Mouse (Mus musculus): ENCODE measurements around the gene Slc39a8. TPM values are rescaled to one million over a fixed set of nuclear protein-coding genes. Genes with fewer than 3 reads are reported as not detected.
A peak's percentile ranks its signal among the peaks of the same experiment; 100 is the strongest.

Gene Slc39a8
- polyA plus RNA-seq, 1 experiment from 2014 or later: 13.3 TPM

DNA sequence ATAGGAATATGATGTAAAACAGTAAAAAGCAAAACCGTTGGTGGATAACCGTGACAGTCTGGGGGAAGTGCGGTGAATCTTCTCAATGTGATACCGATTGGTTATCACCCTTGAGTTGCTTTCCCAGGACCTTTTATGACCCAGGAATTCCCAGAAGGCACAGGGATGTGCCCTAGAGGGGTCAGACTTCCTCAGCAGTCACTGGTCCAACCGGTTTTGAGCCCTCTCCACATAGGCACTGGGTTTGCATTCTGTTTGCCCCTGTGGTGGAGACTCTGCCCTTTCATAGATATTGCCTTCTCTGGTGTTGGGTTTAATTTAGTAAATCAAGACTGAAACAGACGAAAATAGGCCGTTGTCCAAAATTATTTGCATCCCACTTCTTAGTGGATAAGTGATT is 20.8 kb downstream of the Slc39a8 start:
- Histone ChIP-seq H3K4me3 (no peak overlapping the region), H3K9me3 (no peaks in the 10 kb centered on the region), H3K4me1 (peaks cover 28% of the 10 kb centered on the region), H3K36me3 (no peaks in the 10 kb centered on the region), H3K27me3 (replicated peaks) (no peaks in the 10 kb centered on the region), H3K9ac (no peak overlapping the region), H3K4me2 (no peak overlapping the region), H3K27ac (replicated peaks) (no peak overlapping the region)
- WGBS: 73% methylated on average over 7 of the region's 7 CpGs
- no peak for ATAC-seq (ENCODE audit: extremely low read depth, insufficient number of reproducible peaks, low FRiP score, low TSS enrichment)

DNA sequence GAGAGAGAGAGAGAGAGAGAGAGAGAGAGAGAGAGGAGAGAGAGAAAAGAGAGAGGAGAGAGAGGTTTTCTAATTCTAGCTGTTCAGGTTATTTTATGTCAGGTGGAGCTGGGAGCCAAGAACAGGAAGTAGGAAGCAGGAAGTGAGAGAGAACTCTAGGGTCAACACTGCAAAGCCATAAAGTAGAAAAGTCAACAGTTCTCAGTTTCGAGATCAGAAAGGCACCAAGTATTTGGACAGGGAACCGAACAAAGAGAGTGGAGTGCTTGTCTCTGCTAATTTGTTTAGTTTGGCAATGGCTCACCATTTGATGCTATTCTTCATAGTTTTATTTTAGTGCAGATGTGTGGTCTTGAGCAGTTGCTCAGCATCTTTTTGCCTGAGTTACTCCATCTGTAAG is 26.5 kb downstream of the Slc39a8 start:
- H3K27me3 ChIP-seq (replicated peaks): no peaks in the 10 kb centered on the region
- H3K27ac ChIP-seq (replicated peaks): no peak overlapping the region
- H3K4me1 ChIP-seq: peaks cover 23% of the 10 kb centered on the region
- ATAC-seq (ENCODE audit: extremely low read depth, insufficient number of reproducible peaks, low FRiP score, low TSS enrichment): no peak
- H3K4me3 ChIP-seq: no peak overlapping the region
- no peak overlapping the region for H3K9ac ChIP-seq
- no peaks in the 10 kb centered on the region for H3K36me3 ChIP-seq
- H3K4me2 ChIP-seq: no peak overlapping the region
- 67% methylated on average over 2 of the region's 2 CpGs for WGBS
- H3K9me3 ChIP-seq: no peaks in the 10 kb centered on the region

DNA sequence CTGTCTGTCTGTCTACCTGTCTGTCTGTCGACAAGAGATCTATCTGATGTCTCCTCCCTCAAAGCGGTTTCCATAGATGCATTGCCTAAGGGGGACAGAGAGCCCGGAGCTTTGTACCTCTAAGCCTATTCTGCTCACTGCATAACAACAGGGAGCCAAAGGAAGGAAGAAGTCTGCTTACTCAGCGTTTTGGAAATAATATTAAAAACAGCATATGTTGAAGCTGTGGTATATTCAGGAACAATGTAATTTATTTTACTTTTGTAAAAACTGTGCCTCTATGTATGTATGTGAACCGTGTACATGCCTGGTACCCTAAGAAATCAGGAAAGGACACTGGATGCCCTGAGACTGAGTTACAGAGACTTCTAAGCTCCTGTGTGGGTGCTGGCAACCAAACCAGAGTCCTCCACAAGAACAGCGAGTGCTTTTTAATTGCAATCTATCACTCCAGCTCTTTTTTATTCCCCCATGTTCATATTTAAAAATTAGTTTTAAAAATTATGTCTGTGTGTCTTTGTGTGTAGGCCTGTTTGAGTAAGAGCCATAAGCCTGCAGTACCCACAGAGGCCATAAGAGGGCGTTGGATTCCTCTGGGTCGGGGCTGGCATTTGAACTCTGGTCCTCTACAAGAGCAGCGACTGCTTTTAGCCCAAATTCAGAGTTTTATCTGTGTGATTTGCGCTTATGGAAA is 28.7 kb downstream of the Slc39a8 start:
- WGBS: 73% methylated on average over 10 of the region's 10 CpGs
- H3K27ac ChIP-seq (replicated peaks): no peak overlapping the region
- ATAC-seq (ENCODE audit: extremely low read depth, insufficient number of reproducible peaks, low FRiP score, low TSS enrichment): no peak

DNA sequence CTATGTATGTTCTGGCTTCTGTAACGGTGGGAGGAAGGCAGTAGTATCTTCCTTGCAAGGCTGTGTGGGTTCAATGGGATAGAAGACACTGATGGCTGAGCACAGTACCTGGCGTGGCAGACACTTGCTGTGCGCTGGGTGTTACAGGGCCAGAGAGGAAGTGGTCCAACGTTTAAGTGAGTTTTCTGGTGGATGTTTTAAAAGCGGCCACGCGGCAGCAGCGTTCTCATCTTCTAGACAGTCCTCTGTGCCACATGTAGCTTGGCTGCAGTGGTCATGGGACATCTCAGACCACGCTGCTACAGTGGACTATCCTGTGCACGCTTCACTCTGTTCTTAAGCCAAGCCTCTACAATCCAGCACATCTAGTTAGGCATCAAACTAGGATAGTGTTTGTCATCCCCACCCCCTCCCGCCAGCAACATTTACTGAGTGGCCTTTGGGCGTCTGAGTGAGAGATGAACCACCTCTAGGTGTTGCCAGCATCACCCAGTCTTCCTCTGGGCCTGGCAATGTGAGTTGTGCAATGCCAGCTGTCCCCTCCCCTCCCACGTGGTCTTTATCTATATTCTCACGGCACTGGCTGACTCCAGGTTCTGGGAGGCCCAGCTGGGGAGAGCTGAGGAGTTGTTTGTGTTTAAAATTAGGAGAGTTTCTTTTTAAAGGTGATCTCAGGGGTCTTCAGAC is 29.4 kb downstream of the Slc39a8 start:
- H3K9ac ChIP-seq: no peak overlapping the region
- WGBS: 73% methylated on average over 14 of the region's 14 CpGs
- no peak overlapping the region; the same call in 1 of the 2 replicates for H3K27ac ChIP-seq (replicated peaks)
- peaks cover 4% of the 10 kb centered on the region; the same call in 1 of the 2 replicates for H3K36me3 ChIP-seq
- H3K4me3 ChIP-seq: no peak overlapping the region
- no peak for ATAC-seq (ENCODE audit: extremely low read depth, insufficient number of reproducible peaks, low FRiP score, low TSS enrichment)
- peaks cover 23% of the 10 kb centered on the region for H3K4me1 ChIP-seq
- no peaks in the 10 kb centered on the region for H3K27me3 ChIP-seq (replicated peaks)
- no peaks in the 10 kb centered on the region for H3K9me3 ChIP-seq
- peak overlapping the region; percentile 33; the same call in 1 of the 2 replicates for H3K4me2 ChIP-seq

More for the DNA sequence above, 28.7 kb downstream of the Slc39a8 start:
- no peak overlapping the region for H3K4me3 ChIP-seq
- no peak overlapping the region for H3K4me2 ChIP-seq
- H3K9me3 ChIP-seq: no peaks in the 10 kb centered on the region
- no peak overlapping the region for H3K9ac ChIP-seq
- H3K4me1 ChIP-seq: peaks cover 23% of the 10 kb centered on the region
- no peaks in the 10 kb centered on the region for H3K27me3 ChIP-seq (replicated peaks)
- peaks cover under 1% of the 10 kb centered on the region; the same call in 1 of the 2 replicates for H3K36me3 ChIP-seq

DNA sequence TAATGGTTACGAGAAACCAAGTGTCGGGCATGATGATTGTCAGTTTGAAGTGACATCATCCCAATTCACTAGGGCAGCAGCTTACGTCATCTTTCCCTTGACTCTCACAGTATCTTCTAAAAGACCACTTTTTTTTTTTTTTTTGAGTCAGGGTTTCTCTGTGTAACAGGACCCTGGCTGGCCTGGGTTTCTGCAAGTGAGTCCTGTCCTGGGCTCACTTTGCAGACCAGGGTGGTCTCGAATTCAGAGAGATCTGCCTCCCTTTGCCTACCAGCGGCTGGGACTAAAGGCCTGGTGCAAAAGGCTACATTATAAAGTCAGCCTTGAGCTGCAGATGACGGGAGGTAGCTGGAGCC is 29.9 kb downstream of the Slc39a8 start:
- Histone ChIP-seq H3K27ac (replicated peaks) (peak overlapping the region; percentile 36; the same call in 1 of the 2 replicates), H3K36me3 (peaks cover 5% of the 10 kb centered on the region; the same call in 1 of the 2 replicates), H3K4me3 (no peak overlapping the region), H3K9ac (no peak overlapping the region; the same call in 1 of the 2 replicates), H3K9me3 (no peaks in the 10 kb centered on the region), H3K27me3 (replicated peaks) (no peaks in the 10 kb centered on the region), H3K4me2 (peak overlapping the region; percentile 33; the same call in 1 of the 2 replicates), H3K4me1 (peaks cover 23% of the 10 kb centered on the region)
- 48% methylated on average over 6 of the region's 6 CpGs for WGBS
- ATAC-seq (ENCODE audit: extremely low read depth, insufficient number of reproducible peaks, low FRiP score, low TSS enrichment): no peak

DNA sequence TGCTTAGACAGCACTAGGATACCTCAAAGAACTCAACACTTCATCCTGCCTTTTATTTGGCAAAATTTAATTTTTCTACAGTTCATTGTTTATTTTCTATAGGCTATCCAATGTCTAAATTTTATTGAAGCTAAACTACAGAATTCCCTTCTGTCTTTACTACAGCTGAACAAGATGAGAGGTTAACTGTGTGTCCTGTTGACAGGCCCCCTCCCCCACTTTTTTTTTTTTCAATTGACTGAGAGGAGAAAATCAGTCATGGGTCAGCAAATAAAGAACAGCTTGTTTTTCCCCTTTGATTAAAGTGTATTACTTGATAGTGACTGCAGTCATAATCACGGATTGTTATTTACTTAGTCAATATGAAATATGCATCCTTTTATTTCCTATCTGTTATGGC is 31.2 kb downstream of the Slc39a8 start:
- ATAC-seq (ENCODE audit: extremely low read depth, insufficient number of reproducible peaks, low FRiP score, low TSS enrichment): no peak
- no peak overlapping the region for H3K27ac ChIP-seq (replicated peaks)
- no peaks in the 10 kb centered on the region for H3K27me3 ChIP-seq (replicated peaks)
- no peak overlapping the region for H3K9ac ChIP-seq
- WGBS: 71% methylated on average over 1 of the region's 1 CpGs
- H3K4me3 ChIP-seq: no peak overlapping the region
- peaks cover 6% of the 10 kb centered on the region; the same call in 1 of the 2 replicates for H3K36me3 ChIP-seq
- no peaks in the 10 kb centered on the region for H3K9me3 ChIP-seq
- H3K4me2 ChIP-seq: no peak overlapping the region
- H3K4me1 ChIP-seq: peaks cover 23% of the 10 kb centered on the region

DNA sequence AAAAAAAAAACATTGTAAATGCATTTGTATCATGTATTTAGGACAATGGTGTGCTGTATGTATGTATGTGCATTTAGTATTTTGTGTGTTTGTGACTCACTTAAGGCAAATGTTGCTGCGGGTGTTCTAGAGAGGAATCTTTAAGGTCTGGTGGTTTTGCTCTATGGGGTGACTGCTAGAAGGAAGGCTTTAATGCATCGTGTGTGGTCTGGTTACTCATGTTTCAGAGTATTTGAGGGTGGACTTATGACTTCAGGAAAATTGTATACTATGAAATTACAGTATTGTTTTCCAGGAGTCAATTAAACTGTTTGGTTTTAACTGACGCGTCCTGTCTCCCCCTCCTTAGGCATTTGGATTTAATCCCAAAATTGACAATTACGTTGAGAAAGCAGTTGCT is 32.1 kb downstream of the Slc39a8 start:
- peaks cover 6% of the 10 kb centered on the region; the same call in 1 of the 2 replicates for H3K36me3 ChIP-seq
- no peaks in the 10 kb centered on the region for H3K27me3 ChIP-seq (replicated peaks)
- no peak overlapping the region for H3K9ac ChIP-seq
- no peak overlapping the region for H3K27ac ChIP-seq (replicated peaks)
- peaks cover 23% of the 10 kb centered on the region for H3K4me1 ChIP-seq
- WGBS: 78% methylated on average over 5 of the region's 5 CpGs
- ATAC-seq (ENCODE audit: extremely low read depth, insufficient number of reproducible peaks, low FRiP score, low TSS enrichment): no peak
- no peaks in the 10 kb centered on the region for H3K9me3 ChIP-seq
- no peak overlapping the region for H3K4me2 ChIP-seq
- no peak overlapping the region for H3K4me3 ChIP-seq

DNA sequence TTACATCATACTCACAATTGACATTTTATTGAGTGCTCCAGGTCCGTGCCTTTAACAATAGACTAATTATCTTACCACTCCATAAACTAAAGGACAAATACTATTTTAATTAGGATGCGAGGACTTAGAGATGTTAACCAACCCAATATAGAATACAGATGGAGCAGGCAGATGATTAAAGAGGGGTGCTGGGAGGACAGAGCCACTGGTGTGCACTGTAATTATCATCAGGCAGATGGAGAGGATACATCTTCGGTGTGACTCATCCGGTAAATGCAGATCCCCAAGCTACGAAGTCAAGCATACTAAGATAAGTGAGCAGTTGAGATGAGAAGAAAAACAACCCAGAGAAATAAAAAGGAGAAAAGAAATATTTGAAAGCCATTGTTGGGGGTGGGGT is 34.4 kb downstream of the Slc39a8 start:
- peaks cover 19% of the 10 kb centered on the region for H3K4me1 ChIP-seq
- WGBS: 87% methylated on average over 5 of the region's 5 CpGs

DNA sequence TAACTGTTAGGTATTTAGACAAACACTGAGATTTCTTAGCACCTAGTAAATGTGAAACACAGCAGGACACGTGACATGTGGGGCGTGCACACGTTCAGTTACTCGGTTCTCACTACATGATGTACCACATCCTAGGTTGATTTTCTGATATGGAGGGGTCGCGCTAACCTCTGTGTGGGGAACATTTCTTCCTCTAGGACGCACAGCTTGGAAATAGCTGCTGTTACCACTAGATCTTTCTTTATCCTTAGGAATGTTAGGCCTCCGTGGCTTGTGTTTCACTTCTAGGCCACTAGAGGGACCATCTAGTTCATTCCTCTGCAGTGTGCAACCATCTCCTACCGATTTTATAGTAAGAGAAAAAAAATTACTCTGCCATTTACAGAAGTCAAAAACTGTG is 37.7 kb downstream of the Slc39a8 start:
- no peaks in the 10 kb centered on the region for H3K9me3 ChIP-seq
- H3K4me2 ChIP-seq: no peak overlapping the region
- no peaks in the 10 kb centered on the region for H3K4me1 ChIP-seq
- WGBS: 47% methylated on average over 9 of the region's 9 CpGs
- ATAC-seq (ENCODE audit: extremely low read depth, insufficient number of reproducible peaks, low FRiP score, low TSS enrichment): no peak
- no peaks in the 10 kb centered on the region for H3K27me3 ChIP-seq (replicated peaks)
- peaks cover 6% of the 10 kb centered on the region; the same call in 1 of the 2 replicates for H3K36me3 ChIP-seq
- no peak overlapping the region for H3K27ac ChIP-seq (replicated peaks)
- no peak overlapping the region for H3K9ac ChIP-seq
- H3K4me3 ChIP-seq: no peak overlapping the region

More for the DNA sequence above, 34.4 kb downstream of the Slc39a8 start:
- H3K9ac ChIP-seq: no peak overlapping the region
- no peak overlapping the region for H3K27ac ChIP-seq (replicated peaks)
- no peaks in the 10 kb centered on the region for H3K27me3 ChIP-seq (replicated peaks)
- H3K36me3 ChIP-seq: peaks cover 6% of the 10 kb centered on the region; the same call in 1 of the 2 replicates
- no peak for ATAC-seq (ENCODE audit: extremely low read depth, insufficient number of reproducible peaks, low FRiP score, low TSS enrichment)
- no peak overlapping the region for H3K4me3 ChIP-seq
- no peaks in the 10 kb centered on the region for H3K9me3 ChIP-seq
- no peak overlapping the region for H3K4me2 ChIP-seq

DNA sequence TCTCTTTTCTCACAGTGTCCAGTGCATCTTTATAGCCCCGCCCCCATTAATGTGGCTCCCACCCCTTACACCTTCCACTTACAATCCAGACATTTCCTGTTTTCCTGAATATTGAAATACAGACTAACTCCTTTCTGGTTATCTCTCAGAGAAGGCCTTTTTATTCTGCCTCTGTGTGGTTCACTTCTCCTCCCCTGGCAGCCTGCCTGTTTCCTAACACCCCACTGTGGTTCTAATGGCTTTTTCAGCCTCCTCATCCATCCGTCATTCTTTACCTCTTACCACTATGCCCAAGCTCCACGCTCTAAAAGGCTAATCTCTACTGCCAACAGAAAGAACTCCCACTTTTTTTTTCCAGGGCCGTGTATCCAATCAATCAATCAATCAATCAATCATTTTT is 44.0 kb downstream of the Slc39a8 start:
- no peak overlapping the region for H3K4me3 ChIP-seq
- no peak overlapping the region for H3K9ac ChIP-seq
- no peaks in the 10 kb centered on the region for H3K4me1 ChIP-seq
- no peak for ATAC-seq (ENCODE audit: extremely low read depth, insufficient number of reproducible peaks, low FRiP score, low TSS enrichment)
- H3K9me3 ChIP-seq: no peaks in the 10 kb centered on the region
- no peak overlapping the region for H3K4me2 ChIP-seq
- H3K36me3 ChIP-seq: no peaks in the 10 kb centered on the region
- H3K27me3 ChIP-seq (replicated peaks): no peaks in the 10 kb centered on the region
- WGBS: 64% methylated on average over 4 of the region's 4 CpGs
- H3K27ac ChIP-seq (replicated peaks): no peak overlapping the region

DNA sequence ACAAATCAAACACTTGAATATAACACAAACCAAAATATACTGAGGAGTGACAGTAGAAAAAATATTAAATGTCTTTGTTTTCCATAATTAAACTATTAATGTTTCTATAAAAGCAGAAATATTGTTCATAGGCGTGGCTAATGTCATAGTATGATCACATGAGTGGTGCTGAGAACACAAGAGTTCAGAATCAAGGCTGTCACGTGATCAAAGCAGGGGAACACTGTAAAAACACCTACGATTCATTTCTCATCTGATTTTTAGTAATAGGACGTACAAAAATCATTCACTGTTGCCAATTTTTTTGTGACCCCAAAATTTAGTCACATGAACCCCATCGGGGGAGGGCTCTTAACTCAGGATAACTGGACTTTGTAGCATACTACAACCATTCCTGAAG is 47.2 kb downstream of the Slc39a8 start:
- ATAC-seq (ENCODE audit: extremely low read depth, insufficient number of reproducible peaks, low FRiP score, low TSS enrichment): no peak
- H3K4me1 ChIP-seq: no peaks in the 10 kb centered on the region
- no peak overlapping the region for H3K9ac ChIP-seq
- H3K4me3 ChIP-seq: no peak overlapping the region
- H3K4me2 ChIP-seq: no peak overlapping the region
- no peaks in the 10 kb centered on the region for H3K36me3 ChIP-seq
- 90% methylated on average over 5 of the region's 5 CpGs for WGBS
- no peaks in the 10 kb centered on the region for H3K9me3 ChIP-seq
- H3K27me3 ChIP-seq (replicated peaks): no peaks in the 10 kb centered on the region
- no peak overlapping the region for H3K27ac ChIP-seq (replicated peaks)

All from heart, embryonic 13.5 days (tissue).